Mouse (Mus musculus) T-cell, adult 66 days (primary cell): Measurements from ENCODE around the gene Pmp22. TPM values are rescaled to one million over a fixed set of nuclear protein-coding genes. Genes with fewer than 3 reads are reported as not detected.

Experiments used
- total RNA-seq, 2 experiments: library from RNA; stranded (reverse); gene quantifications; 3 replicates in 1 of 2; 4 replicates in 1 of 2; pipeline ENCODE4 v1.2.4; 2023

Pmp22 gene
- not detected for total RNA-seq

GRCm38 (mm10) chr11:63128784-63129183 lies at the start of gene Pmp22:
Pmp22 (plus strand) TSS chr11:63128982.

Other genes with a start within 250 kb of the Pmp22 start
- gene Tvp23b, start 249.5 kb upstream of the Pmp22 start, total RNA-seq = 10 to 100 TPM; 15.2 to 21.1 TPM
- not detected for gene Cdrt4, start 177.8 kb upstream of the Pmp22 start, total RNA-seq
- not detected for gene Tekt3, start 67.3 kb upstream of the Pmp22 start, total RNA-seq